Mouse (Mus musculus) hindbrain, embryonic 11.5 days (tissue): ENCODE results near the gene Bmp6. TPM values are rescaled to one million over a fixed set of nuclear protein-coding genes. Genes with fewer than 3 reads are reported as not detected.

ENCODE experiments used
- ATAC-seq: fragments of 200-750 bp; cut with Nextera tagmentation; 2 replicates; pipeline ENCODE4 v1.8.0; 2017; ENCODE audit warnings: mild to moderate bottlenecking, moderate TSS enrichment, moderate library complexity; ENCODE audit not compliant: low FRiP score
- DNase-seq: peaks from one replicate; pipeline ENCODE4 v3.0.0-alpha.2; 2015; ENCODE audit warnings: low spot score
- H3K27ac ChIP-seq: fragments of 300-500 bp; sonication (generic); 2 replicates; pipeline ENCODE4 v1.5.1; 2014; ENCODE audit warnings: mild to moderate bottlenecking, low read depth, low read length
- H3K27me3 ChIP-seq: fragments of 300-500 bp; sonication (generic); 2 replicates; pipeline ENCODE4 v1.6.1; 2014; ENCODE audit warnings: mild to moderate bottlenecking, low read length, moderate library complexity, mixed read lengths; ENCODE audit not compliant: control insufficient read depth, insufficient read depth
- H3K36me3 ChIP-seq: fragments of 300-500 bp; sonication (generic); 2 replicates; pipeline ENCODE4 v1.6.1; 2014; ENCODE audit warnings: mild to moderate bottlenecking, low read length, moderate library complexity, mixed read lengths; ENCODE audit not compliant: control insufficient read depth, insufficient read depth
- H3K4me1 ChIP-seq: fragments of 300-500 bp; sonication (generic); replicated peaks from 2 replicates; pipeline ENCODE4 v1.6.1; 2014; ENCODE audit warnings: low read length, mixed read lengths; ENCODE audit not compliant: control insufficient read depth, insufficient read depth
- H3K4me2 ChIP-seq: fragments of 300-500 bp; sonication (generic); replicated peaks from 2 replicates; pipeline ENCODE4 v1.6.1; 2014; ENCODE audit warnings: mild to moderate bottlenecking, low read depth, low read length
- H3K4me3 ChIP-seq: fragments of 300-500 bp; sonication (generic); 2 replicates; pipeline ENCODE4 v1.5.1; 2014; ENCODE audit warnings: low read depth, low read length
- H3K9ac ChIP-seq: fragments of 300-500 bp; sonication (generic); 2 replicates; pipeline ENCODE4 v1.6.1; 2014; ENCODE audit warnings: low read depth, low read length
- H3K9me3 ChIP-seq: fragments of 300-500 bp; sonication (generic); 2 replicates; pipeline ENCODE4 v1.6.1; 2016; ENCODE audit warnings: low read length; ENCODE audit not compliant: control insufficient read depth
- WGBS: fragments of 180-500 bp; shearing (Covaris S2); extraction: QIAGEN DNeasy Blood & Tissue Kit; methylation state at CpG from one replicate; pipeline ENCODE4 v1.1.7; 2014; 5-methylcytosine and 5-hydroxymethylcytosine counted together
- polyA plus RNA-seq: library from polyadenylated mRNA; unstranded; fragments of >200 nt; fragmentation: Nextera tagmentation; extraction: Ambion mirVana; gene quantifications from 2 replicates; pipeline ENCODE4 v1.2.1, GENCODE M21; 2014

The Bmp6 gene
- polyA plus RNA-seq, 1 experiment from 2014 or later, result 3.2 TPM

GRCm38 (mm10) chr13:38430075-38430474 is 85.2 kb downstream of the Bmp6 start:
- DNase-seq (no peak), ATAC-seq (no peak)
- no peaks in the 10 kb centered on the region for H3K9me3 ChIP-seq
- no peak overlapping the region for H3K4me3 ChIP-seq
- H3K27ac ChIP-seq, result no peak overlapping the region
- WGBS, result 81% methylated on average over 6 of the region's 6 CpGs
- H3K4me1 ChIP-seq, result no peaks in the 10 kb centered on the region
- H3K4me2 ChIP-seq, result no peak overlapping the region
- no peak overlapping the region for H3K9ac ChIP-seq
- no peaks in the 10 kb centered on the region for H3K36me3 ChIP-seq
- no peaks in the 10 kb centered on the region for H3K27me3 ChIP-seq

GRCm38 (mm10) chr13:38434831-38435230 is 89.9 kb downstream of the Bmp6 start:
- no peak overlapping the region for H3K9ac ChIP-seq
- H3K36me3 ChIP-seq, result no peaks in the 10 kb centered on the region
- H3K4me1 ChIP-seq, result no peaks in the 10 kb centered on the region
- 94% methylated on average over 5 of the region's 5 CpGs for WGBS
- H3K27me3 ChIP-seq, result no peaks in the 10 kb centered on the region
- H3K4me2 ChIP-seq, result no peak overlapping the region
- no peak for DNase-seq
- no peak overlapping the region for H3K4me3 ChIP-seq
- H3K9me3 ChIP-seq, result no peaks in the 10 kb centered on the region
- no peak overlapping the region for H3K27ac ChIP-seq
- ATAC-seq, result no peak

- H3K9me3 ChIP-seq, result no peaks in the 10 kb centered on the region
- no peak overlapping the region for H3K4me2 ChIP-seq
- no peaks in the 10 kb centered on the region for H3K36me3 ChIP-seq
- H3K4me3 ChIP-seq, result no peak overlapping the region
- H3K4me1 ChIP-seq, result no peaks in the 10 kb centered on the region
- peak; percentile 38 for DNase-seq
- 31% methylated on average over 5 of the region's 5 CpGs for WGBS
- no peak overlapping the region for H3K27ac ChIP-seq
- no peak for ATAC-seq
- no peak overlapping the region for H3K9ac ChIP-seq
- H3K27me3 ChIP-seq, result no peaks in the 10 kb centered on the region
Observed at GRCm38 (mm10) chr13:38437930-38438329, 93.0 kb downstream of the Bmp6 start.

GRCm38 (mm10) chr13:38440240-38440639 is 95.3 kb downstream of the Bmp6 start:
- no peaks in the 10 kb centered on the region for H3K36me3 ChIP-seq
- H3K4me1 ChIP-seq, result no peaks in the 10 kb centered on the region
- WGBS, result 89% methylated on average over 10 of the region's 10 CpGs
- H3K4me3 ChIP-seq, result no peak overlapping the region
- no peak for DNase-seq
- no peak overlapping the region for H3K27ac ChIP-seq
- no peak for ATAC-seq
- H3K9ac ChIP-seq, result no peak overlapping the region
- no peaks in the 10 kb centered on the region for H3K9me3 ChIP-seq
- H3K4me2 ChIP-seq, result no peak overlapping the region
- no peaks in the 10 kb centered on the region for H3K27me3 ChIP-seq

GRCm38 (mm10) chr13:38448516-38449015 is 103.7 kb downstream of the Bmp6 start:
- 87% methylated on average over 6 of the region's 6 CpGs for WGBS
- H3K9ac ChIP-seq, result no peak overlapping the region
- no peaks in the 10 kb centered on the region for H3K9me3 ChIP-seq
- H3K4me1 ChIP-seq, result no peaks in the 10 kb centered on the region
- ATAC-seq (no peak), DNase-seq (no peak)
- H3K27me3 ChIP-seq, result no peaks in the 10 kb centered on the region
- no peak overlapping the region for H3K4me2 ChIP-seq
- no peak overlapping the region for H3K27ac ChIP-seq
- H3K4me3 ChIP-seq, result no peak overlapping the region
- H3K36me3 ChIP-seq, result no peaks in the 10 kb centered on the region

GRCm38 (mm10) chr13:38450051-38450971 is 105.4 kb downstream of the Bmp6 start:
- Histone ChIP-seq H3K9ac (no peak overlapping the region), H3K4me1 (no peaks in the 10 kb centered on the region), H3K27me3 (no peaks in the 10 kb centered on the region), H3K36me3 (no peaks in the 10 kb centered on the region), H3K9me3 (no peaks in the 10 kb centered on the region), H3K27ac (no peak overlapping the region), H3K4me3 (no peak overlapping the region), H3K4me2 (no peak overlapping the region)
- no peak for ATAC-seq
- no peak for DNase-seq
- WGBS, result 66% methylated on average over 20 of the region's 20 CpGs

GRCm38 (mm10) chr13:38451446-38451845 is 106.5 kb downstream of the Bmp6 start:
- DNase-seq (no peak), ATAC-seq (no peak)
- WGBS, result 74% methylated on average over 5 of the region's 5 CpGs
- H3K27ac ChIP-seq, result no peak overlapping the region
- no peaks in the 10 kb centered on the region for H3K4me1 ChIP-seq
- H3K9me3 ChIP-seq, result no peaks in the 10 kb centered on the region
- H3K36me3 ChIP-seq, result no peaks in the 10 kb centered on the region
- H3K4me3 ChIP-seq, result no peak overlapping the region
- H3K27me3 ChIP-seq, result no peaks in the 10 kb centered on the region
- H3K4me2 ChIP-seq, result no peak overlapping the region
- no peak overlapping the region for H3K9ac ChIP-seq

GRCm38 (mm10) chr13:38463410-38463809 is 118.5 kb downstream of the Bmp6 start:
- WGBS, result 76% methylated on average over 1 of the region's 1 CpGs
- H3K4me3 ChIP-seq, result no peak overlapping the region
- ATAC-seq (no peak), DNase-seq (no peak)
- H3K27ac ChIP-seq, result no peak overlapping the region
- no peak overlapping the region for H3K9ac ChIP-seq
- no peaks in the 10 kb centered on the region for H3K9me3 ChIP-seq
- no peaks in the 10 kb centered on the region for H3K36me3 ChIP-seq
- no peaks in the 10 kb centered on the region for H3K27me3 ChIP-seq
- H3K4me1 ChIP-seq, result no peaks in the 10 kb centered on the region
- H3K4me2 ChIP-seq, result no peak overlapping the region

GRCm38 (mm10) chr13:38470882-38471281 is 126.0 kb downstream of the Bmp6 start:
- no peak for DNase-seq
- H3K4me3 ChIP-seq, result no peak overlapping the region
- no peaks in the 10 kb centered on the region for H3K27me3 ChIP-seq

More at GRCm38 (mm10) chr13:38470882-38471281, 126.0 kb downstream of the Bmp6 start:
- H3K4me2 ChIP-seq, result no peak overlapping the region
- no peaks in the 10 kb centered on the region for H3K4me1 ChIP-seq
- no peak overlapping the region for H3K27ac ChIP-seq
- no peak overlapping the region for H3K9ac ChIP-seq
- ATAC-seq, result no peak
- H3K9me3 ChIP-seq, result no peaks in the 10 kb centered on the region
- WGBS, result 82% methylated on average over 5 of the region's 5 CpGs
- H3K36me3 ChIP-seq, result no peaks in the 10 kb centered on the region
